32 mouse cellular contexts compared by ENCODE assay signal in genomic region chr13:45043466-45043865, GRCm38 (mm10). TPM values are rescaled to one million over a fixed set of nuclear protein-coding genes. Genes with fewer than 3 reads are reported as not detected.
"Had no signal": no experiment of that assay in that cellular context is flagged by ENCODE, and none has a peak within 500 bp of the region (broad histone marks: within the 10 kb centered on the region; RNA-seq: fewer than 3 reads in every experiment).

No protein-coding gene starts in this region.

- DNase-seq: gastrocnemius, adult 2 months; gastrocnemius, postnatal 10 days; gastrocnemius, postnatal 25 days; heart, adult 2 months; heart, postnatal 14 days; heart, postnatal 4 days; kidney, adult 18-20 months; kidney, adult 8-10 months; kidney, postnatal 10 days; kidney, postnatal 25 days; kidney, postnatal 4 days; liver; liver, embryonic 13.5 days had no signal

- H3K4me3 ChIP-seq: gastrocnemius, adult 2 months; heart, adult 2 months; heart, embryonic 13.5 days; heart, embryonic 15.5 days; hindbrain, embryonic 10.5 days; hindbrain, embryonic 12.5 days; intestine, embryonic 15.5 days; layer of hippocampus, adult 2 months; left cerebral cortex, adult 2 months; limb, embryonic 10.5 days; limb, embryonic 12.5 days; liver, embryonic 13.5 days; liver, embryonic 15.5 days had no signal

- H3K27ac ChIP-seq: gastrocnemius, adult 2 months; heart, adult 2 months; heart, embryonic 13.5 days; heart, embryonic 15.5 days; hindbrain, embryonic 10.5 days; hindbrain, embryonic 12.5 days; hindbrain, embryonic 14.5 days; intestine, embryonic 15.5 days; layer of hippocampus, adult 2 months; left cerebral cortex, adult 2 months; limb, embryonic 10.5 days; limb, embryonic 12.5 days; liver, embryonic 13.5 days; liver, embryonic 15.5 days had no signal

- H3K9me3 ChIP-seq: heart, embryonic 13.5 days; heart, embryonic 15.5 days; hindbrain, embryonic 10.5 days; hindbrain, embryonic 12.5 days; intestine, embryonic 15.5 days; limb, embryonic 10.5 days; limb, embryonic 12.5 days; liver, embryonic 13.5 days; liver, embryonic 15.5 days had no signal

- H3K4me1 ChIP-seq: heart, embryonic 13.5 days; heart, embryonic 15.5 days; hindbrain, embryonic 10.5 days; limb, embryonic 10.5 days; limb, embryonic 12.5 days; liver, embryonic 13.5 days; liver, embryonic 15.5 days had no signal

- H3K27me3 ChIP-seq: heart, embryonic 13.5 days; heart, embryonic 15.5 days; hindbrain, embryonic 12.5 days; intestine, embryonic 15.5 days; limb, embryonic 12.5 days had no signal

- ATAC-seq: hindbrain, embryonic 16.5 days; inflammation-experienced regulatory T-cells, adult 6 months; intestine, embryonic 15.5 days; intestine, postnatal 0 days had no signal

- H3K36me3 ChIP-seq: heart, embryonic 13.5 days; heart, embryonic 15.5 days; hindbrain, embryonic 10.5 days; hindbrain, embryonic 12.5 days; intestine, embryonic 15.5 days; limb, embryonic 10.5 days; limb, embryonic 12.5 days; liver, embryonic 13.5 days; liver, embryonic 15.5 days had no signal

RNA-seq across cellular contexts. Expression of gene Gm9817, which starts 35.0 kb away (rescaled TPM):
- total RNA-seq: granulocyte monocyte progenitor cell, adult 5-6 weeks; heart, postnatal 14 days; layer of hippocampus, adult 2 months; left cerebral cortex, adult 2 months; left cerebral cortex, postnatal 36 days had no signal
- polyA plus RNA-seq: heart, adult 2 months; heart, embryonic 11.5 days; hindbrain, embryonic 10.5 days; hindbrain, embryonic 12.5 days; hindbrain, embryonic 14.5 days; intestine, embryonic 15.5 days; kidney, embryonic 16.5 days; limb, embryonic 10.5 days; limb, embryonic 12.5 days; liver, embryonic 11.5 days; liver, embryonic 13.5 days; liver, embryonic 15.5 days had no signal
